Mouse (Mus musculus): ENCODE results near the gene Hnrnpr. TPM values are rescaled to one million over a fixed set of nuclear protein-coding genes. Genes with fewer than 3 reads are reported as not detected.

Hnrnpr gene
- 106 TPM for polyA plus RNA-seq (2017; shearing (Covaris generic))

DNA sequence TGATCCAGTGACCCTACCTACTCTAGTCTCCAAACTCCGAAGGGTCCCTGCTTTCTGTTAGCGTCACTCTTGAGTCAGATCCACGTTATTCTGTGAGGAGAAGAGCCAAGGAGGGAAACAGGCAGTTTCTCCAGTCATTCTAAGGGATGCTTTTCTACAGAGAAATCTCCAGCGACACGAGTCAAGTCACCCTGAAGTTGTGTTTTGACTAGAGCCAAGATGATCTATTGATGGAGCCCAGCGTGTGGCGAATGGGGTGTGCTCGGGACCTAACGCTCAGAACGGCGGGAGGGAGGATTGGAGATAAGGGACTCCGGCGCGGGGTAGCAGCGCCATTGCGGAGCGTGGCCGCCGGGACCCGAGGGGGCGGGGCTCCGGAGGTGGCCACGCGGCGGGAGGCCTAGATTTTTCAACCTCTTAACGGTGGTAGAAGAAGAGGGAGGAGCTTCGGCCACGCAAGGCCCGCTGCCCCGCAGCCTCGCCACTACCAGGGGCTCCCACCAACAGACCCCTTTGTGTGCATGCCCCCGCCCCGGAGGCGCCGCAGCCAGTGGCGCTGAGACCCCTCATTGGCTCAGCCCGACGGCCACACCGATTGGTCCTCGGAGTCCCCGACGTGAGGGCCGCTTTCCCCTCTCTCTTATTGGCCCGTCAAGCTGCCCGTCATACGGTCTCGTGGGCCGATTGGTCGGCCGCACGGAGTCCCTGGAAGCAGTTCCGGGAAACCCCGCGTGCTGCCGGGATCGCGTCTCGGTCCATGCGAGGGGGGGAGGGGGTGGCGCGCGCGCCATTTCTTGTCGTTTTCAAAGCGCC, at the start of gene Hnrnpr:
Gene Hnrnpr (plus strand): TSS at position 714 of the 813 bp plus-strand sequence.

GRCm38 (mm10) chr4:136284455-136284854, 26.3 kb upstream of the Hnrnpr start, which contains the start of gene Zfp46:
TSS of gene Zfp46 (plus strand) at chr4:136284683.

Other genes starting within 250 kb of the Hnrnpr start
- 15.3 TPM for gene Id3, start 167.4 kb upstream of the Hnrnpr start, polyA plus RNA-seq (2017; shearing (Covaris generic))
- 2.2 TPM for gene E2f2, start 138.5 kb upstream of the Hnrnpr start, polyA plus RNA-seq (2017; shearing (Covaris generic))
- gene Asap3, start 104.6 kb upstream of the Hnrnpr start, polyA plus RNA-seq (2017; shearing (Covaris generic)): 0.15 TPM
- not detected for gene Tcea3, start 63.2 kb upstream of the Hnrnpr start, polyA plus RNA-seq (2017; shearing (Covaris generic))
- 3.5 TPM for gene Zfp46, start 26.3 kb upstream of the Hnrnpr start, polyA plus RNA-seq (2017; shearing (Covaris generic))
- not detected for gene Htr1d, start 112.6 kb downstream of the Hnrnpr start, polyA plus RNA-seq (2017; shearing (Covaris generic))
- gene 6030445D17Rik, start 151.3 kb downstream of the Hnrnpr start, polyA plus RNA-seq (2017; shearing (Covaris generic)): not detected
- 23.9 TPM for gene Luzp1, start 158.8 kb downstream of the Hnrnpr start, polyA plus RNA-seq (2017; shearing (Covaris generic))